Mouse (Mus musculus) hindbrain, embryonic 11.5 days (tissue): ENCODE results near the gene Bmp5. TPM values are rescaled to one million over a fixed set of nuclear protein-coding genes. Genes with fewer than 3 reads are reported as not detected.

Experiments
- ATAC-seq: fragments of 200-750 bp; cut with Nextera tagmentation; 2 replicates; pipeline ENCODE4 v1.8.0; 2017; ENCODE audit warnings: mild to moderate bottlenecking, moderate TSS enrichment, moderate library complexity; ENCODE audit not compliant: low FRiP score
- DNase-seq: peaks from one replicate; pipeline ENCODE4 v3.0.0-alpha.2; 2015; ENCODE audit warnings: low spot score
- H3K27ac ChIP-seq: fragments of 300-500 bp; sonication (generic); 2 replicates; pipeline ENCODE4 v1.5.1; 2014; ENCODE audit warnings: mild to moderate bottlenecking, low read depth, low read length
- H3K27me3 ChIP-seq: fragments of 300-500 bp; sonication (generic); 2 replicates; pipeline ENCODE4 v1.6.1; 2014; ENCODE audit warnings: mild to moderate bottlenecking, low read length, moderate library complexity, mixed read lengths; ENCODE audit not compliant: control insufficient read depth, insufficient read depth
- H3K36me3 ChIP-seq: fragments of 300-500 bp; sonication (generic); 2 replicates; pipeline ENCODE4 v1.6.1; 2014; ENCODE audit warnings: mild to moderate bottlenecking, low read length, moderate library complexity, mixed read lengths; ENCODE audit not compliant: control insufficient read depth, insufficient read depth
- H3K4me1 ChIP-seq: fragments of 300-500 bp; sonication (generic); replicated peaks from 2 replicates; pipeline ENCODE4 v1.6.1; 2014; ENCODE audit warnings: low read length, mixed read lengths; ENCODE audit not compliant: control insufficient read depth, insufficient read depth
- H3K4me2 ChIP-seq: fragments of 300-500 bp; sonication (generic); replicated peaks from 2 replicates; pipeline ENCODE4 v1.6.1; 2014; ENCODE audit warnings: mild to moderate bottlenecking, low read depth, low read length
- H3K4me3 ChIP-seq: fragments of 300-500 bp; sonication (generic); 2 replicates; pipeline ENCODE4 v1.5.1; 2014; ENCODE audit warnings: low read depth, low read length
- H3K9ac ChIP-seq: fragments of 300-500 bp; sonication (generic); 2 replicates; pipeline ENCODE4 v1.6.1; 2014; ENCODE audit warnings: low read depth, low read length
- H3K9me3 ChIP-seq: fragments of 300-500 bp; sonication (generic); 2 replicates; pipeline ENCODE4 v1.6.1; 2016; ENCODE audit warnings: low read length; ENCODE audit not compliant: control insufficient read depth
- WGBS: fragments of 180-500 bp; shearing (Covaris S2); extraction: QIAGEN DNeasy Blood & Tissue Kit; methylation state at CpG from one replicate; pipeline ENCODE4 v1.1.7; 2014; 5-methylcytosine and 5-hydroxymethylcytosine counted together
- polyA plus RNA-seq: library from polyadenylated mRNA; unstranded; fragments of >200 nt; fragmentation: Nextera tagmentation; extraction: Ambion mirVana; gene quantifications from 2 replicates; pipeline ENCODE4 v1.2.1, GENCODE M21; 2014

Gene Bmp5
- polyA plus RNA-seq, 1 experiment from 2014 or later: 5.1 TPM

- Histone ChIP-seq H3K9me3 (no peaks in the 10 kb centered on the region), H3K4me1 (no peaks in the 10 kb centered on the region), H3K4me3 (no peak overlapping the region), H3K9ac (no peak overlapping the region), H3K27me3 (no peaks in the 10 kb centered on the region), H3K4me2 (no peak overlapping the region), H3K27ac (no peak overlapping the region), H3K36me3 (no peaks in the 10 kb centered on the region)
- ATAC-seq (no peak), DNase-seq (no peak)
- WGBS: 78% methylated on average over 2 of the region's 2 CpGs
Observed at GRCm38 (mm10) chr9:75858939-75859338, 83.8 kb downstream of the Bmp5 start.

- no peak overlapping the region for H3K9ac ChIP-seq
- whole genome bisulfite sequencing: 80% methylated on average over 7 of the region's 7 CpGs
- DNase-seq: no peak
Observed at GRCm38 (mm10) chr9:75870332-75871177, 95.4 kb downstream of the Bmp5 start.

GRCm38 (mm10) chr9:75876333-75876732 is 101.2 kb downstream of the Bmp5 start:
- no peak for ATAC-seq
- no peaks in the 10 kb centered on the region for H3K9me3 ChIP-seq
- H3K9ac ChIP-seq: no peak overlapping the region
- no peaks in the 10 kb centered on the region for H3K27me3 ChIP-seq
- no peak overlapping the region for H3K4me2 ChIP-seq
- no peak overlapping the region for H3K27ac ChIP-seq
- no peak overlapping the region for H3K4me3 ChIP-seq
- no peaks in the 10 kb centered on the region for H3K4me1 ChIP-seq
- no peak for DNase-seq
- no peaks in the 10 kb centered on the region for H3K36me3 ChIP-seq
- WGBS: 76% methylated on average over 2 of the region's 2 CpGs

More at GRCm38 (mm10) chr9:75870332-75871177, 95.4 kb downstream of the Bmp5 start:
- Histone ChIP-seq H3K27me3 (no peaks in the 10 kb centered on the region), H3K9me3 (no peaks in the 10 kb centered on the region), H3K4me3 (no peak overlapping the region), H3K4me1 (no peaks in the 10 kb centered on the region), H3K27ac (no peak overlapping the region), H3K4me2 (no peak overlapping the region), H3K36me3 (no peaks in the 10 kb centered on the region)
- ATAC-seq: no peak

GRCm38 (mm10) chr9:75883481-75884190 is 108.5 kb downstream of the Bmp5 start:
- no peaks in the 10 kb centered on the region for H3K36me3 ChIP-seq
- ATAC-seq (no peak), DNase-seq (no peak)
- H3K4me3 ChIP-seq: no peak overlapping the region
- H3K4me2 ChIP-seq: no peak overlapping the region
- H3K27ac ChIP-seq: no peak overlapping the region
- H3K9ac ChIP-seq: no peak overlapping the region
- WGBS: 90% methylated on average over 4 of the region's 4 CpGs
- H3K27me3 ChIP-seq: no peaks in the 10 kb centered on the region
- H3K4me1 ChIP-seq: no peaks in the 10 kb centered on the region
- H3K9me3 ChIP-seq: no peaks in the 10 kb centered on the region

GRCm38 (mm10) chr9:75886801-75887544 is 111.8 kb downstream of the Bmp5 start:
- ATAC-seq (no peak), DNase-seq (no peak)
- Histone ChIP-seq H3K4me1 (no peaks in the 10 kb centered on the region), H3K4me3 (no peak overlapping the region), H3K9ac (no peak overlapping the region), H3K27ac (no peak overlapping the region), H3K36me3 (no peaks in the 10 kb centered on the region), H3K27me3 (no peaks in the 10 kb centered on the region), H3K4me2 (no peak overlapping the region), H3K9me3 (no peaks in the 10 kb centered on the region)
- 90% methylated on average over 7 of the region's 7 CpGs for WGBS

- Histone ChIP-seq H3K36me3 (no peaks in the 10 kb centered on the region), H3K27ac (no peak overlapping the region), H3K4me2 (no peak overlapping the region), H3K9me3 (no peaks in the 10 kb centered on the region), H3K27me3 (no peaks in the 10 kb centered on the region), H3K9ac (no peak overlapping the region), H3K4me1 (no peaks in the 10 kb centered on the region), H3K4me3 (no peak overlapping the region)
- WGBS: 86% methylated on average over 8 of the region's 8 CpGs
- DNase-seq: no peak
- no peak for ATAC-seq
Observed at GRCm38 (mm10) chr9:75896918-75897317, 121.8 kb downstream of the Bmp5 start.

GRCm38 (mm10) chr9:75898022-75898421 is 122.9 kb downstream of the Bmp5 start:
- no peak overlapping the region for H3K4me3 ChIP-seq
- 83% methylated on average over 4 of the region's 4 CpGs for WGBS
- H3K4me2 ChIP-seq: no peak overlapping the region
- H3K27ac ChIP-seq: no peak overlapping the region
- H3K9me3 ChIP-seq: no peaks in the 10 kb centered on the region
- H3K36me3 ChIP-seq: no peaks in the 10 kb centered on the region
- DNase-seq (no peak), ATAC-seq (no peak)
- no peaks in the 10 kb centered on the region for H3K4me1 ChIP-seq
- no peaks in the 10 kb centered on the region for H3K27me3 ChIP-seq
- H3K9ac ChIP-seq: no peak overlapping the region

- no peaks in the 10 kb centered on the region for H3K9me3 ChIP-seq
- no peak overlapping the region for H3K4me3 ChIP-seq
- WGBS: 80% methylated on average over 9 of the region's 9 CpGs
- H3K36me3 ChIP-seq: no peaks in the 10 kb centered on the region
- H3K27ac ChIP-seq: no peak overlapping the region
- H3K4me1 ChIP-seq: no peaks in the 10 kb centered on the region
- DNase-seq (no peak), ATAC-seq (no peak)
- no peaks in the 10 kb centered on the region for H3K27me3 ChIP-seq
- no peak overlapping the region for H3K4me2 ChIP-seq
- no peak overlapping the region for H3K9ac ChIP-seq
Observed at GRCm38 (mm10) chr9:75901219-75901618, 126.1 kb downstream of the Bmp5 start.
